Mouse (Mus musculus) intestine, postnatal 0 days (tissue): ENCODE results near the gene Map3k5. TPM values are rescaled to one million over a fixed set of nuclear protein-coding genes. Genes with fewer than 3 reads are reported as not detected.

Experiments used
- ATAC-seq: fragments of 200-750 bp; cut with Nextera tagmentation; 2 replicates; pipeline ENCODE4 v1.8.0; 2017; ENCODE audit warnings: mild to moderate bottlenecking, moderate TSS enrichment, moderate library complexity
- H3K27ac ChIP-seq: fragments of 300-500 bp; sonication (generic); 2 replicates; pipeline ENCODE4 v1.5.1; 2014; ENCODE audit warnings: mild to moderate bottlenecking, low read depth, low read length, moderate library complexity
- H3K27me3 ChIP-seq: fragments of 300-500 bp; sonication (generic); replicated peaks from 2 replicates; pipeline ENCODE4 v1.6.1; 2014; ENCODE audit warnings: low read length, mixed read lengths; ENCODE audit not compliant: control insufficient read depth, insufficient read depth
- H3K36me3 ChIP-seq: fragments of 300-500 bp; sonication (generic); 2 replicates; pipeline ENCODE4 v1.6.1; 2014; ENCODE audit warnings: mild to moderate bottlenecking, moderate library complexity; ENCODE audit not compliant: control insufficient read depth, insufficient read depth
- H3K4me1 ChIP-seq: fragments of 300-500 bp; sonication (generic); replicated peaks from 2 replicates; pipeline ENCODE4 v1.6.1; 2014; ENCODE audit warnings: antibody characterized with exemption, low read length, mixed read lengths; ENCODE audit not compliant: control insufficient read depth, insufficient read depth
- H3K4me2 ChIP-seq: fragments of 300-500 bp; sonication (generic); replicated peaks from 2 replicates; pipeline ENCODE4 v1.6.1; 2014; ENCODE audit warnings: low read depth, mild to moderate bottlenecking, moderate library complexity
- H3K4me3 ChIP-seq: fragments of 300-500 bp; sonication (generic); 2 replicates; pipeline ENCODE4 v1.5.1; 2014; ENCODE audit warnings: low read depth, low read length
- H3K9ac ChIP-seq: fragments of 300-500 bp; sonication (generic); 2 replicates; pipeline ENCODE4 v1.6.1; 2014; ENCODE audit warnings: mild to moderate bottlenecking, low read depth, low read length
- H3K9me3 ChIP-seq: fragments of 300-500 bp; sonication (generic); 2 replicates; pipeline ENCODE4 v1.6.1; 2016; ENCODE audit warnings: mixed run types; ENCODE audit not compliant: control insufficient read depth
- CTCF ChIP-seq: sonication (generic); IDR thresholded peaks from 2 replicates; pipeline ENCODE4 v1.5.1; 2016; ENCODE audit warnings: low read depth, mild to moderate bottlenecking, control low read depth, antibody characterized with exemption, moderate library complexity
- WGBS: fragments of 180-500 bp; shearing (Covaris S2); extraction: QIAGEN DNeasy Blood & Tissue Kit; methylation state at CpG from one replicate; pipeline ENCODE4 v1.1.7; 2014; 5-methylcytosine and 5-hydroxymethylcytosine counted together
- polyA plus RNA-seq: library from polyadenylated mRNA; unstranded; fragments of >200 nt; fragmentation: Nextera tagmentation; extraction: Ambion mirVana; gene quantifications from 2 replicates; pipeline ENCODE4 v1.2.1, GENCODE M21; 2015

The Map3k5 gene
- polyA plus RNA-seq, 1 experiment from 2014 or later: 1.5 TPM

- no peaks in the 10 kb centered on the region for H3K4me1 ChIP-seq
- no peak for TF ChIP-seq CTCF
- no peaks in the 10 kb centered on the region for H3K27me3 ChIP-seq
- no peak overlapping the region for H3K9ac ChIP-seq
- H3K9me3 ChIP-seq: 0 out of 2 replicates have a peak, but pooled peaks cover 4% of the 10 kb centered on the region
- H3K4me3 ChIP-seq: no peak overlapping the region
- no peak for ATAC-seq
- 94% methylated on average over 3 of the region's 3 CpGs for WGBS
- H3K27ac ChIP-seq: no peak overlapping the region
- H3K36me3 ChIP-seq: no peaks in the 10 kb centered on the region; the same call in 1 of the 2 replicates
- no peak overlapping the region for H3K4me2 ChIP-seq
These were observed 84.5 kb downstream of the Map3k5 start for GRCm38 (mm10) chr10:20018806-20019205.

- H3K4me2 ChIP-seq: no peak overlapping the region
- H3K27me3 ChIP-seq: no peaks in the 10 kb centered on the region
- 0 out of 2 replicates have a peak, but pooled peaks cover 4% of the 10 kb centered on the region for H3K9me3 ChIP-seq
- H3K36me3 ChIP-seq: no peaks in the 10 kb centered on the region; the same call in 1 of the 2 replicates
- H3K27ac ChIP-seq: no peak overlapping the region
- H3K4me1 ChIP-seq: no peaks in the 10 kb centered on the region
- 66% methylated on average over 6 of the region's 6 CpGs for WGBS
- no peak overlapping the region for H3K4me3 ChIP-seq
- no peak for TF ChIP-seq CTCF
- no peak for ATAC-seq
- H3K9ac ChIP-seq: no peak overlapping the region
These were observed 87.0 kb downstream of the Map3k5 start for GRCm38 (mm10) chr10:20021256-20021655.

- H3K27ac ChIP-seq: no peak overlapping the region
- no peaks in the 10 kb centered on the region for H3K27me3 ChIP-seq
- H3K4me1 ChIP-seq: no peaks in the 10 kb centered on the region
- no peak for ATAC-seq
- no peak overlapping the region for H3K9ac ChIP-seq
- no peak overlapping the region for H3K4me3 ChIP-seq
- H3K36me3 ChIP-seq: no peaks in the 10 kb centered on the region; the same call in 1 of the 2 replicates
- 0 out of 2 replicates have a peak, but pooled peaks cover 4% of the 10 kb centered on the region for H3K9me3 ChIP-seq
- no peak for TF ChIP-seq CTCF
- WGBS: 76% methylated on average over 15 of the region's 15 CpGs
- no peak overlapping the region for H3K4me2 ChIP-seq
These were observed 87.6 kb downstream of the Map3k5 start for GRCm38 (mm10) chr10:20021670-20022468.

GRCm38 (mm10) chr10:20022608-20023340, 88.5 kb downstream of the Map3k5 start:
- H3K27me3 ChIP-seq: no peaks in the 10 kb centered on the region
- TF ChIP-seq CTCF: no peak
- H3K4me1 ChIP-seq: no peaks in the 10 kb centered on the region
- WGBS: 68% methylated on average over 10 of the region's 10 CpGs
- H3K4me3 ChIP-seq: no peak overlapping the region
- ATAC-seq: no peak
- no peak overlapping the region for H3K9ac ChIP-seq
- H3K4me2 ChIP-seq: no peak overlapping the region
- no peaks in the 10 kb centered on the region; the same call in 1 of the 2 replicates for H3K36me3 ChIP-seq
- H3K27ac ChIP-seq: no peak overlapping the region
- H3K9me3 ChIP-seq: 0 out of 2 replicates have a peak, but pooled peaks cover 2% of the 10 kb centered on the region

GRCm38 (mm10) chr10:20023524-20023923, 89.3 kb downstream of the Map3k5 start:
- Histone ChIP-seq H3K4me2 (no peak overlapping the region), H3K4me1 (no peaks in the 10 kb centered on the region), H3K27me3 (no peaks in the 10 kb centered on the region), H3K9ac (no peak overlapping the region), H3K36me3 (no peaks in the 10 kb centered on the region; the same call in 1 of the 2 replicates), H3K4me3 (no peak overlapping the region), H3K27ac (no peak overlapping the region), H3K9me3 (no peaks in the 10 kb centered on the region)
- WGBS: 87% methylated on average over 10 of the region's 10 CpGs
- ATAC-seq: no peak
- TF ChIP-seq CTCF: no peak

- H3K27me3 ChIP-seq: no peaks in the 10 kb centered on the region
- no peak overlapping the region for H3K4me3 ChIP-seq
- H3K36me3 ChIP-seq: no peaks in the 10 kb centered on the region; the same call in 1 of the 2 replicates
- H3K9ac ChIP-seq: no peak overlapping the region
- no peak overlapping the region for H3K27ac ChIP-seq
- no peak for ATAC-seq
- H3K4me1 ChIP-seq: no peaks in the 10 kb centered on the region
- H3K9me3 ChIP-seq: no peaks in the 10 kb centered on the region
- no peak for TF ChIP-seq CTCF
- H3K4me2 ChIP-seq: no peak overlapping the region
- WGBS: 95% methylated on average over 10 of the region's 10 CpGs
These were observed 90.6 kb downstream of the Map3k5 start for GRCm38 (mm10) chr10:20024891-20025290.
